Mouse (Mus musculus): ENCODE data around the gene Mrpl49. TPM values are rescaled to one million over a fixed set of nuclear protein-coding genes. Genes with fewer than 3 reads are reported as not detected.

Mrpl49 gene
- polyA plus RNA-seq, 1 experiment from 2014 or later = 58.5 TPM

DNA sequence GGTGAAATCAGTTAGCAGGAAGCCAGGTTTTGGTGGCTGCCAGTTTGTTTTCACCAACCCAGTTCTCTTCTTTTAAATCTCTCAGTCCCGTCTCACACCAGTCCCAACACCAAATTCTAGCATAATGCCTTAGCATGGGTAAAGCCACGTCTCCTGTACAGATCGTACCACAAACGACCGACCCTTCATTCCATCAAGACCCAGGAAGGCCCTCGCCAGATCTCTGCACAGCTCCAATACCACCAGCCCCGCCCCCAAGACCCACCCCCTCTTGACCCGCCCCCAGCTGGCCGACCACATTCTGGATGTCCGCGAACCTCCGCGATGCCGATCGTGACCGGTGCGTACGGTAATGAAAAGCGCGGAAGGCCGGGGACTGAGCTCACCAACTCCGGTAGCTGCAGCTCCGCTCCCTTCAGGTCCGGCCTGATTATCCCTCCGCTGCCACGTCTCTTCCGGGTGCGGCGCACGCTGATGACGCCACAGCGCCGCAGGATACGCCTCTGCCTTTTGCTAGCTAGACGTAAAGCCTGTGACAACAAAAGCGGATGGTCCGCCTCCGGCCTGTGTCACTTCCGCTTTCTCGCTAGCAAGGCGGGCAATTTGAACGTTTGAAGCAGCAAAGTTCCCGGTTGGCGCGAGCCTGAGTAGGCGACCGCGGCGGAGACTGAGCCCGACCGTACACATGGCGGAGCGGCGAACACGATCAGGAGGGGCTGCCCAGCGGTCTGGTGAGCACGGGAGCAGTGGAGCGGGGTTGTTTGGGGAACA is 27.1 kb upstream of the Mrpl49 start, which contains the start of the genes Zfpl1 and Cdca5:
Gene Zfpl1 (minus strand): TSS at position 479 of the 771 bp plus-strand sequence.
Gene Cdca5 (plus strand): TSS at position 506 of the 771 bp plus-strand sequence.
- Histone ChIP-seq H3K36me3 (ENCODE audit: control insufficient read depth, insufficient read depth, low read length) (peaks cover 16% of the 10 kb centered on the region), H3K4me2 (ENCODE audit: low read length) (peak within 1 kb of the TSS; percentile 94), H3K9me3 (replicated peaks; ENCODE audit: control insufficient read depth, low read length, poor library complexity, severe bottlenecking) (no peaks in the 10 kb centered on the region), H3K27me3 (ENCODE audit: control insufficient read depth, insufficient read depth, low read depth, low read length) (no peaks in the 10 kb centered on the region), H3K4me3 (ENCODE audit: low read depth, low read length) (peak within 1 kb of the TSS; percentile 76), H3K27ac (ENCODE audit: low read length) (peak within 1 kb of the TSS; percentile 63; the same call in 1 of the 2 replicates), H3K4me1 (ENCODE audit: control insufficient read depth, insufficient read depth, low read length) (peaks cover 18% of the 10 kb centered on the region), H3K9ac (ENCODE audit: low read depth, low read length) (peak within 1 kb of the TSS; percentile 78)
- ATAC-seq = peak; percentile 91
- 0% methylated on average over 58 of the region's 58 CpGs for WGBS

DNA sequence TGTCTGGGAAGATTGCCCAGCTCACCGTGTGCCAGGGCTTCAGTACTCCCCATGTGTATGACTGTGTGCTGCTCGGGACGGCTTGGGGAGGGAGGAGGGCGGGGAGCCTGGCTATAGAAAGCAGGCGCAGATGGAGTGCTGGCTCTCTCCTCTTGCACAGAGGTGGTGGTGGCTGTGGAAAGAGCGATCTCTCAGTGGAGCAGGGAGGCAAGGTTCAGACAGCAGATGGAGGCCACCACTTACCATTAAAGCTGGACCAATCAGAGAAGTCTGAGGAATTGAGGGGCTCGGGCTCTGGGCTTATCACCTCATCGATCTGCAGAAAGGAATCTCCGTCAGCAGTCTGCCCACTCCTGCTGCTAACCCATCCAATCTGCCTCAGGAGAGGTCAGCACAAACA is 24.6 kb upstream of the Mrpl49 start, which contains the start of gene Gm28374:
Gene Gm28374 (minus strand): TSS at position 101 of the 400 bp plus-strand sequence.
- Histone ChIP-seq H3K4me2 (ENCODE audit: low read length) (no peak within 1 kb of the TSS), H3K27ac (ENCODE audit: low read length) (no peak within 1 kb of the TSS), H3K36me3 (ENCODE audit: control insufficient read depth, insufficient read depth, low read length) (peaks cover 16% of the 10 kb centered on the region), H3K27me3 (ENCODE audit: control insufficient read depth, insufficient read depth, low read depth, low read length) (no peaks in the 10 kb centered on the region), H3K9ac (ENCODE audit: low read depth, low read length) (no peak within 1 kb of the TSS), H3K9me3 (replicated peaks; ENCODE audit: control insufficient read depth, low read length, poor library complexity, severe bottlenecking) (no peaks in the 10 kb centered on the region), H3K4me3 (ENCODE audit: low read depth, low read length) (no peak within 1 kb of the TSS), H3K4me1 (ENCODE audit: control insufficient read depth, insufficient read depth, low read length) (peaks cover 24% of the 10 kb centered on the region)
- no peak for ATAC-seq
- 89% methylated on average over 9 of the region's 9 CpGs for WGBS

DNA sequence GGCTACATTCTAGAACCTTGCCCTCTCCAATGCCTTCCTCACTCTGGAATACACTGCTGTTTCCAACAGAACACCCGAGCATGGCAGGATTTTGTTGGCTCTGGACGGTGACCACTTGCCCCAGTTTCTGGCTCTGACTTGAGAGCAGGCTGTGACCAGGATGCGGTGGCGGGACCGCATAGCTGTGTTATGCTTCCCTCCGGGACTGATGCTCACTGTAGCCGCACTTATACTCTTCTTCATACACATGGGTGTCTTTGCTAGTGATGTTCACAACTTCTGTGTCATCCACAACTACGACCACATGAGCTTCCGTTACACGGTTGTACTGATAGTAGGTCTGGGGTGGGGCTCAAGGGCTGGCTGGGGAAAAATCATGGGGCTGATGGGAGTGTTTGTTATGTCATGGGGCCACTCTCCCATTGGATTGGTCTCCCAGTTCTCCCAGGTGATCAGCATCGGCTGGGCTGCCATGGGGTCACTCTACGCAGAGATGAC is 22.4 kb upstream of the Mrpl49 start, which contains the start of gene Tmem262:
Gene Tmem262 (plus strand): TSS at position 51 of the 498 bp plus-strand sequence.
- H3K27ac ChIP-seq (ENCODE audit: low read length) = no peak within 1 kb of the TSS
- peaks cover 16% of the 10 kb centered on the region for H3K36me3 ChIP-seq (ENCODE audit: control insufficient read depth, insufficient read depth, low read length)
- H3K4me2 ChIP-seq (ENCODE audit: low read length) = no peak within 1 kb of the TSS
- no peaks in the 10 kb centered on the region for H3K9me3 ChIP-seq (replicated peaks; ENCODE audit: control insufficient read depth, low read length, poor library complexity, severe bottlenecking)
- no peak within 1 kb of the TSS for H3K4me3 ChIP-seq (ENCODE audit: low read depth, low read length)
- WGBS = 94% methylated on average over 12 of the region's 12 CpGs
- H3K4me1 ChIP-seq (ENCODE audit: control insufficient read depth, insufficient read depth, low read length) = peaks cover 29% of the 10 kb centered on the region
- H3K9ac ChIP-seq (ENCODE audit: low read depth, low read length) = no peak within 1 kb of the TSS
- ATAC-seq = no peak
- no peaks in the 10 kb centered on the region for H3K27me3 ChIP-seq (ENCODE audit: control insufficient read depth, insufficient read depth, low read depth, low read length)

DNA sequence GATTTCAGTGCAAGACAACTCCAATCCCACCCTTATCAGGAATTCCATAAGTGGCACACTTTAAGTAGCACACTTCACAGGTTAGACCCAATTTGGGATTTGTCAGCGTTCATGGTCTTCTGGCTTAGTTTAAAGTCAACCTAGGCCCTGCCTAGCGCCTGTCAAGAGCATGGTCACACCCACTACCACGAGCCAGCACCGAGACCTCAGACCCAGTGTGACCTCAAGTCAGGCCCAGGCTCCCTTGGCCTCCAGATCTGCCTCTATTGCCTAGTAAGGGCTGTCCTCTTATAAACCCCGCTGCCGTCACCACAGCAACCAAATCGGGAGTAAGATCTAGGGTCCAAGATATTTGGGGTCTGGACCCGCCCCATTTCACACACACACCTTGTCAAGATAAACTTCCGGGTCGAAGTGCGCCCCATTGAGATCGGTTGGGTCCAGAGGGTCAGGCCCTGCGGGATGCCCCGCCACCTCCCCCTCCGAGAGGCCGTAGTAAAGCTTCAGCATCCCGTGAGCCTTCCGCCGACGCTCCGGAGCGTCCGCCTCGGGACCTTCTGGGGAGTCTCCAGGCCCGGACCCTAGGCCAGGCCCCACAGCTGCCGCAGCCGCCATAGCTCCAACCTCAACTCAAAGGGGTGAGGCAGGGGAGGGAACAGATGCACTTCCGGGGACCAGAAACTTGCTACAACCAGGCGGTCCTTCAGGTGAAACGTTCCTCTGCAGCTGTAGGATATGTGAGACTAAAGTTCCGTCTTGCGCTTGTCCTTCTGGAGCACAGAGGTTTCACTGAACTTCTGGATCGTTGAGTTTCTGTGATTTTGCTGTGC is 19.2 kb upstream of the Mrpl49 start, which contains the start of gene Vps51:
Gene Vps51 (minus strand): TSS at position 668 of the 830 bp plus-strand sequence.
- H3K4me1 ChIP-seq (ENCODE audit: control insufficient read depth, insufficient read depth, low read length) = peaks cover 18% of the 10 kb centered on the region
- no peaks in the 10 kb centered on the region for H3K27me3 ChIP-seq (ENCODE audit: control insufficient read depth, insufficient read depth, low read depth, low read length)
- peak within 1 kb of the TSS; percentile 80 for H3K4me2 ChIP-seq (ENCODE audit: low read length)
- H3K27ac ChIP-seq (ENCODE audit: low read length) = peak within 1 kb of the TSS; percentile 91
- H3K36me3 ChIP-seq (ENCODE audit: control insufficient read depth, insufficient read depth, low read length) = peaks cover 12% of the 10 kb centered on the region
- peak; percentile 93 for ATAC-seq
- H3K9me3 ChIP-seq (replicated peaks; ENCODE audit: control insufficient read depth, low read length, poor library complexity, severe bottlenecking) = no peaks in the 10 kb centered on the region
- peak within 1 kb of the TSS; percentile 88 for H3K9ac ChIP-seq (ENCODE audit: low read depth, low read length)
- WGBS = 1% methylated on average over 33 of the region's 33 CpGs
- peak within 1 kb of the TSS; percentile 87 for H3K4me3 ChIP-seq (ENCODE audit: low read depth, low read length)

DNA sequence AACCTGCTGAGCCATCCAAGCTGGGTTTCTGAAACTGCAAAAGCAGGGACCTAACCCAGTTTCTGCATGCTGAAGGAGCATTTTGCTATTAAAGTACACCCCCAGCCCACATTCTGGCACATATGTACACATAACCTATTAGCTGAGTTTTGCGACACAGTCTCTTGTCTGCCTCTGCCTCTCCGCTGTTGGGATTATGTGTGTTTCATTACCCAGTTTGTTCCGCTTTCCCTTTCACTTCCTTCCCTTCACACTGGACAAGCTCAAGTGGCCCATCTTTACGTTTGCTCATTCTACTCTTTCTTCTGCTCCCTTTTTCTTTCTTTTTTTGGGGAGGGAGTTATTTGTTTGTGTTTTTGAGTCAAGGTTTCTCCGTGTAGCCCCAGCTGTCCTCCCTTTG is 16.3 kb upstream of the Mrpl49 start:
- H3K36me3 ChIP-seq (ENCODE audit: control insufficient read depth, insufficient read depth, low read length) = peaks cover 26% of the 10 kb centered on the region
- no peak overlapping the region for H3K4me3 ChIP-seq (ENCODE audit: low read depth, low read length)
- H3K27ac ChIP-seq (ENCODE audit: low read length) = no peak overlapping the region
- no peaks in the 10 kb centered on the region for H3K9me3 ChIP-seq (replicated peaks; ENCODE audit: control insufficient read depth, low read length, poor library complexity, severe bottlenecking)
- H3K4me2 ChIP-seq (ENCODE audit: low read length) = no peak overlapping the region
- no peak for ATAC-seq
- WGBS = 93% methylated on average over 5 of the region's 5 CpGs
- H3K4me1 ChIP-seq (ENCODE audit: control insufficient read depth, insufficient read depth, low read length) = peaks cover 18% of the 10 kb centered on the region
- H3K27me3 ChIP-seq (ENCODE audit: control insufficient read depth, insufficient read depth, low read depth, low read length) = no peaks in the 10 kb centered on the region
- no peak overlapping the region for H3K9ac ChIP-seq (ENCODE audit: low read depth, low read length)

DNA sequence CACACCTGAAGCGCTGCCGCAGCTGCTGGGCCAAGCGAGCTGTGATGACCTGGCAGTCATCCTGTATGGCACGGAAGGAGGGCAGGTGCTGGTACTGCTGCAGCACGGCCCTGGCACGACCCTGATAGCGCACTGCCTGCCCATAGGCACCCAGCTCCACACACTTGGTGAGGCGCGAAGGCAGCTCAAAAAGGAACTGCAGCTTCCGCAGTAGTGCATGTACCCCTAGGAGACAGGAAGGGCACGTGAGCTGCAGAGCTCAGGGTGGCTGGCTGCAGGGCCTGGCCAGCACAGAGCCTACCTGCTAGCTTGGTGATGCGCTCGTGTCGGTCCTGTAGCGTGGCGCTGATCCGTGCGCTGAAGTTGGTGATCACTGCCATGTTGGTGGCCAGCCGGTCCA is 13.7 kb upstream of the Mrpl49 start:
- H3K36me3 ChIP-seq (ENCODE audit: control insufficient read depth, insufficient read depth, low read length) = peaks cover 26% of the 10 kb centered on the region
- H3K4me1 ChIP-seq (ENCODE audit: control insufficient read depth, insufficient read depth, low read length) = peaks cover 24% of the 10 kb centered on the region
- ATAC-seq = no peak
- WGBS = 94% methylated on average over 19 of the region's 19 CpGs
- no peak overlapping the region for H3K27ac ChIP-seq (ENCODE audit: low read length)
- no peaks in the 10 kb centered on the region for H3K27me3 ChIP-seq (ENCODE audit: control insufficient read depth, insufficient read depth, low read depth, low read length)
- no peak overlapping the region for H3K4me2 ChIP-seq (ENCODE audit: low read length)
- H3K4me3 ChIP-seq (ENCODE audit: low read depth, low read length) = no peak overlapping the region
- H3K9ac ChIP-seq (ENCODE audit: low read depth, low read length) = no peak overlapping the region
- H3K9me3 ChIP-seq (replicated peaks; ENCODE audit: control insufficient read depth, low read length, poor library complexity, severe bottlenecking) = no peaks in the 10 kb centered on the region

DNA sequence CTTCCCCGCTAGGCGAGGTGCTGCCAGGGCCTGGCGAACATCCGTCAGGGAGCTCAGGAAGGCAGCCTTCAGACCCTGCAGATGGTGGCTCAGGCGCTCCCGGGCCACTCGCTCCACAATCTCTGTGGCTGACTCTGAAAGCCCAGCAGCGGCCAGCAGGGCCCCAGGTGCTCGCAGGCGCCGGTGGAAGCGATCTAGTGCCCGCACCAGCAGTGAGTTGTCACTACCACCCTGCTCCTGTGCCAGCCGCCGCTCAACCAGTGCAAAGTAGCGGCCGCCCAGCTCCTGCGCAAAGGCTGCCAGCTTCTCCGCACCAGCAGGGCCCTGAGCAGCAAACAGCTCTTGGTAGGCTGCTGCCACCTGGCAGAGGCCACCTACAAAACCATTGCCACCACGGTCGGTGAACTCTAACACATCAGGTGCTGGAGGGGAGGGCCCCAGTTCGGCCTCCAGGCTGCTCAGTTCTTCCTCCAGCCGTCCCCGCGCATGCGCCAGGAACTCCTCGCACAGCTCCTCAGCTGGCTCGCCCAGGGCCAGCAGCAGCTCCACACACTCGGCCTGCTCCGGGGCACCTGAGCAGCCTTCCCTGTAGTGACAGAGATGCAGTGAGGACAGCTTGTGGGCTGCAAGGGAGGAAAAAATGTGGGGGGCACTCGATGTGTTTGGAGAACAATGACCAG is 13.1 kb upstream of the Mrpl49 start:
- WGBS = 94% methylated on average over 31 of the region's 31 CpGs
- Histone ChIP-seq H3K9ac (ENCODE audit: low read depth, low read length) (no peak overlapping the region), H3K4me2 (ENCODE audit: low read length) (no peak overlapping the region)

DNA sequence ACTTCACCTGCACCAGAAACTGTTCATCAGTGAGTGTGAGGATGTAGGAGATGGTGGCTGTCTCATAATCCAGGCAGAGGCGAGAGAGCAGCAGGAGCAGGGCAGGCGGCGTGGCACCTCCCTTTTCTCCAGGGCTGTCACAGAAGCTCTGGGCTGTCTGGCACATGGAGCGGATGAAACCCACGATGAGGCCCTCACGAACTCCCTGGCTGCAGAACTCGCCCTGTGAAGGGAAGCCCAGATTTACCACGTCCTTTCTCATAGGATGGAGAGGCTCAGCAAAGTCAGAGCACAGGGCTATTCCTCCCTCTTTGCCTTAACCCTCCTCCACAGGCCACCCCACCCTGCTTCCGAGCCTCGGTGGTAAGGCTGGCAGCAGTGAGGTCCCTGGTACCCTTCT is 12.3 kb upstream of the Mrpl49 start:
- no peak overlapping the region for H3K9ac ChIP-seq (ENCODE audit: low read depth, low read length)
- H3K36me3 ChIP-seq (ENCODE audit: control insufficient read depth, insufficient read depth, low read length) = peaks cover 26% of the 10 kb centered on the region
- H3K27me3 ChIP-seq (ENCODE audit: control insufficient read depth, insufficient read depth, low read depth, low read length) = no peaks in the 10 kb centered on the region
- ATAC-seq = no peak
- peaks cover 22% of the 10 kb centered on the region for H3K4me1 ChIP-seq (ENCODE audit: control insufficient read depth, insufficient read depth, low read length)
- H3K4me2 ChIP-seq (ENCODE audit: low read length) = no peak overlapping the region
- no peak overlapping the region for H3K4me3 ChIP-seq (ENCODE audit: low read depth, low read length)
- H3K9me3 ChIP-seq (replicated peaks; ENCODE audit: control insufficient read depth, low read length, poor library complexity, severe bottlenecking) = no peaks in the 10 kb centered on the region
- no peak overlapping the region for H3K27ac ChIP-seq (ENCODE audit: low read length)
- WGBS = 93% methylated on average over 10 of the region's 10 CpGs

More for the DNA sequence above, 13.1 kb upstream of the Mrpl49 start:
- Histone ChIP-seq H3K36me3 (ENCODE audit: control insufficient read depth, insufficient read depth, low read length) (peaks cover 26% of the 10 kb centered on the region), H3K4me1 (ENCODE audit: control insufficient read depth, insufficient read depth, low read length) (peaks cover 24% of the 10 kb centered on the region), H3K27me3 (ENCODE audit: control insufficient read depth, insufficient read depth, low read depth, low read length) (no peaks in the 10 kb centered on the region), H3K27ac (ENCODE audit: low read length) (no peak overlapping the region), H3K4me3 (ENCODE audit: low read depth, low read length) (no peak overlapping the region), H3K9me3 (replicated peaks; ENCODE audit: control insufficient read depth, low read length, poor library complexity, severe bottlenecking) (no peaks in the 10 kb centered on the region)
- no peak for ATAC-seq

All from midbrain, embryonic 16.5 days (tissue).